Mouse (Mus musculus): ENCODE data around the gene Sbk3.

- TF ChIP-seq CTCF (IDR thresholded peaks at IDR 0.05; ENCODE audit: low read depth) (no peak), EP300 (IDR thresholded peaks at IDR 0.05; ENCODE audit: low read depth) (no peak)
These were observed 5.9 kb upstream of the Sbk3 start for GRCm38 (mm10) chr7:4976832-4977231.

Measured in heart, postnatal 0 days (tissue).